ENCODE assay signal across 18 mouse cellular contexts in genomic region chr17:10406311-10406710, GRCm38 (mm10).
DNase-seq lines count a peak whose midpoint lies in the region; ATAC-seq and TF ChIP-seq lines count a peak whose summit lies in the region.
"Had no signal": no experiment of that assay in that cellular context is flagged by ENCODE, and none has a peak within 500 bp of the region (broad histone marks: within the 10 kb centered on the region; RNA-seq: fewer than 3 reads in every experiment).

No protein-coding gene starts in this region.

- H3K9ac ChIP-seq in midbrain, embryonic 12.5 days (replicated peaks): no peak overlapping the region; the same call in 1 of the 2 replicates
- H3K9ac ChIP-seq: limb, embryonic 15.5 days; liver, postnatal 0 days had no signal

- peak overlapping the region; percentile 72 for H3K27ac ChIP-seq in heart, embryonic 10.5 days
- peak overlapping the region; percentile 91 for H3K27ac ChIP-seq in layer of hippocampus, adult 2 months
- H3K27ac ChIP-seq in cortical plate, adult 2 months (ENCODE audit: insufficient read depth, low read length): peak overlapping the region; percentile 72
- 0 out of 2 replicates have a peak overlapping the region, but pooled peaks have one; percentile 15 for H3K27ac ChIP-seq in midbrain, embryonic 12.5 days (replicated peaks)
- H3K27ac ChIP-seq: limb, embryonic 15.5 days had no signal

- peaks cover 43% of the 10 kb centered on the region for H3K4me1 ChIP-seq in heart, embryonic 10.5 days
- peaks cover 7% of the 10 kb centered on the region for H3K4me1 ChIP-seq in cortical plate, adult 2 months (ENCODE audit: control insufficient read depth, insufficient read depth, low read length)
- H3K4me1 ChIP-seq in midbrain, embryonic 12.5 days: peaks cover 25% of the 10 kb centered on the region

- no peak for ATAC-seq in midbrain, embryonic 12.5 days (ENCODE audit: low FRiP score, low read depth)
- ATAC-seq: inflammation-experienced regulatory T-cells, adult 6 months; liver, postnatal 0 days had no signal

- no peak for TF ChIP-seq POLR2A in cortical plate, adult 2 months (IDR thresholded peaks at IDR 0.05; ENCODE audit: extremely low read depth, insufficient read depth, low read length)

- intact Hi-C loops in gastrocnemius, postnatal 36 days (cut with DNase I): no loop called here

- DNase-seq in heart, embryonic 10.5 days (ENCODE audit: low spot score): no peak
- DNase-seq in heart, adult 8-10 months (ENCODE audit: low spot score): no peak
- peak in 1 of 2 experiments; percentile 8 for DNase-seq in layer of hippocampus, adult 2 months (ENCODE audit: low spot score in 2 of 2)
- no peak for DNase-seq in layer of hippocampus, adult 9-10 months (ENCODE audit: low spot score)
- DNase-seq in thymus, postnatal 25 days: no peak
- DNase-seq in gastrocnemius, postnatal 36 days: no peak
- DNase-seq: adrenal gland, postnatal 25 days; cerebellum, adult 2 months; gastrocnemius, postnatal 10 days; heart, postnatal 14 days; kidney, adult 9 months; kidney, postnatal 36 days; liver, postnatal 0 days; thymus, postnatal 14 days had no signal

- H3K9me3 ChIP-seq in heart, embryonic 10.5 days: no peaks in the 10 kb centered on the region
- no peaks in the 10 kb centered on the region for H3K9me3 ChIP-seq in midbrain, embryonic 12.5 days
- H3K9me3 ChIP-seq: limb, embryonic 15.5 days had no signal

- WGBS in heart, embryonic 10.5 days: 65% methylated on average over 7 of the region's 7 CpGs
- 34% methylated on average over 7 of the region's 7 CpGs for WGBS in midbrain, embryonic 12.5 days

- peak overlapping the region; percentile 34 for H3K4me2 ChIP-seq in midbrain, embryonic 12.5 days (replicated peaks)
- H3K4me2 ChIP-seq: limb, embryonic 15.5 days had no signal

- no peak overlapping the region for H3K4me3 ChIP-seq in heart, embryonic 10.5 days
- H3K4me3 ChIP-seq in layer of hippocampus, adult 2 months: no peak overlapping the region
- no peak overlapping the region for H3K4me3 ChIP-seq in cortical plate, adult 2 months (ENCODE audit: insufficient read depth, low read length)
- no peak overlapping the region for H3K4me3 ChIP-seq in midbrain, embryonic 12.5 days
- H3K4me3 ChIP-seq: limb, embryonic 15.5 days had no signal

- no peaks in the 10 kb centered on the region for H3K36me3 ChIP-seq in heart, embryonic 10.5 days
- H3K36me3 ChIP-seq in midbrain, embryonic 12.5 days: no peaks in the 10 kb centered on the region
- H3K36me3 ChIP-seq: limb, embryonic 15.5 days had no signal

- no peak for TF ChIP-seq CTCF in layer of hippocampus, adult 2 months (conservative IDR thresholded peaks at IDR 0.05)
- no peak for TF ChIP-seq CTCF in cortical plate, adult 2 months (IDR thresholded peaks at IDR 0.05; ENCODE audit: extremely low read depth, insufficient read depth, low read length)

- H3K27me3 ChIP-seq in heart, embryonic 10.5 days (ENCODE audit: insufficient read depth, poor library complexity, severe bottlenecking): no peaks in the 10 kb centered on the region
- no peaks in the 10 kb centered on the region; the same call in 1 of the 2 replicates for H3K27me3 ChIP-seq in midbrain, embryonic 12.5 days
- H3K27me3 ChIP-seq: limb, embryonic 15.5 days had no signal

Comparison
In these comparisons a context has a peak if more than half of its experiments do, and no peak if none do; other contexts are left out.
1. H3K27ac ChIP-seq: peak in every context shown above with its lines; median percentile 91 in layer of hippocampus, adult 2 months; 72 in heart, embryonic 10.5 days; 72 in cortical plate, adult 2 months; 15 in midbrain, embryonic 12.5 days.